Mouse (Mus musculus) adrenal gland, postnatal 4 days (tissue): ENCODE data around the gene Arhgap27. TPM values are rescaled to one million over a fixed set of nuclear protein-coding genes. Genes with fewer than 3 reads are reported as not detected.
"Not testable (repeated sequence)": the region's sequence is repeated elsewhere in the genome, so short reads cannot be mapped to it uniquely, and the experiment has no call there.

Experiments used
- DNase-seq, 2 experiments: peaks; one replicate each; pipeline ENCODE4 v3.0.0; 2021 to 2022; ENCODE audit warnings: low spot score in 2 of 2, mixed read lengths in 2 of 2
- total RNA-seq, 2 experiments: library from RNA; stranded (reverse); gene quantifications; 2 replicates each; pipeline ENCODE4 v1.2.3; 2021

The Arhgap27 gene
- total RNA-seq, 2 experiments from 2014 or later, result 21.0 to 22.3 TPM

DNA sequence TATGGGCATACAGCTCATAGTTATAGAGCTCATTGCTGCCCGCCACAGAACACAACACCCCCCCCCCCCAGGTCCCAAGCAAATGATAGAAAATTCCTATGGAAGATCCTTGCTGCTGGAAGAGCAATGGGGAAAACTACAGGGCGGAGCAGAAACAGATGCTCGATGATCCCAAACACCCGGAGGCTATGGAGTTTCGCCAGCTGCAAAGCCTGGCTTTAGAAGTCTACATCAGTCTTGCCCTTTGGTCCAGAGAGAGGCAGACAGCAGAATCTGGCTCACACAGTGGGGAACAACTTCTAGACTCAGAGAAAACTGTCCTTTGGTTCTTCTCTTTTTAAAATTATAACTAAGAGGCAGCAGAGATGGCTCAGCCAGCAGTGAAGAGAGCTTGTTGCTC lies 27.9 kb downstream of the Arhgap27 start:
- no peak for DNase-seq

DNA sequence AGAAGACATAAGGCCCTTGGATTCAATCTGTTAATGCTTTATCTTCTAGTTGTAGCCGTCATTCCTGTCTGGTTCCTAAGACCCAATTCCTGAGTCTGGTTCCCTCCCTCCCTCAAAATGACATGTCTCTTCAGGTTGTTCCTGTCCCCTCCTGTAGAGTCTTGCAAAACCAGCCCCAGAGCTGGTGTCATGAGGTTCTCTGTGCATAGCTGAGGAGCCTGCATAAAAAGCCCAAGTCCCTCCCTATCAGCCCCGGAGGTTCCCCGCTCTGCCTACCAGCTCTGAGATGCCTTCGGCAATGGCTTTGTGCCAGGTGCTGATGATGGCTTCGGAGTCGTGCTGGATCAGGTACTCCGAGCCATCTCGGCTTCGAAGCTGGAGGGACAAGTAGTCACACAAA lies 28.6 kb downstream of the Arhgap27 start:
- DNase-seq, result no peak

DNA sequence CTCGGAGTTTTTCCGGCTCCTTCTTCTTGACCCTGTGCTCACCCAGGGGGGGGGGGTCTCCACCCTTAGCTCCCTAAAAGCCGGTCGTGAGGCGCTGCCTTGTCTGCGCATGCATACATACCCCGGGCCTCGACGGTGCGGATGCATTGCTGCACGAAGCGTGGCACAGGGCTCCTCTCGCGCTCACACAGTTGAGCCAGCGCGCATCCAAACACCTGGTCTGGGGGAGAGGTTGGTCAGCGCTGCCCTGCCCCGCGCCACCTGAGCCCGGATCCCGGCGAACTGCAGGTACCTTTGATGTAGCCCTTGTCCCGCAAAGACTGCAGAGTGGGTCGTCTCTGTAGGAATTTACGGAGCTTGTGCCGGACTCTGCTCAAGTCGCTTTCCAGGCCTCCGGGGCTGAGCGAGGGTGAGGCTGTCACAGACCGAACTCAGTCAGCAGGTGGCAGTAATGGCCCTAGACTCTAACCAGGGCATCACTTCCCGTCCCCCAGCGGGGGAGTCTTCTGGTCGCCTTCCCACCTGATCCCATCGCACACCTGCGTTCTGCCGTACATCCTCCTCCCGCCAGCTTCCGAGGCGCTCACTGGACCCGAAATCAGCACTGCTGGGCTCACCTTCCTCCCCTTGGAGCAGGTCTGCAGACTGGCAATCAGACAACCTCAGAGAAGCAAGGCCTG lies 29.6 kb downstream of the Arhgap27 start:
- no peak for DNase-seq

DNA sequence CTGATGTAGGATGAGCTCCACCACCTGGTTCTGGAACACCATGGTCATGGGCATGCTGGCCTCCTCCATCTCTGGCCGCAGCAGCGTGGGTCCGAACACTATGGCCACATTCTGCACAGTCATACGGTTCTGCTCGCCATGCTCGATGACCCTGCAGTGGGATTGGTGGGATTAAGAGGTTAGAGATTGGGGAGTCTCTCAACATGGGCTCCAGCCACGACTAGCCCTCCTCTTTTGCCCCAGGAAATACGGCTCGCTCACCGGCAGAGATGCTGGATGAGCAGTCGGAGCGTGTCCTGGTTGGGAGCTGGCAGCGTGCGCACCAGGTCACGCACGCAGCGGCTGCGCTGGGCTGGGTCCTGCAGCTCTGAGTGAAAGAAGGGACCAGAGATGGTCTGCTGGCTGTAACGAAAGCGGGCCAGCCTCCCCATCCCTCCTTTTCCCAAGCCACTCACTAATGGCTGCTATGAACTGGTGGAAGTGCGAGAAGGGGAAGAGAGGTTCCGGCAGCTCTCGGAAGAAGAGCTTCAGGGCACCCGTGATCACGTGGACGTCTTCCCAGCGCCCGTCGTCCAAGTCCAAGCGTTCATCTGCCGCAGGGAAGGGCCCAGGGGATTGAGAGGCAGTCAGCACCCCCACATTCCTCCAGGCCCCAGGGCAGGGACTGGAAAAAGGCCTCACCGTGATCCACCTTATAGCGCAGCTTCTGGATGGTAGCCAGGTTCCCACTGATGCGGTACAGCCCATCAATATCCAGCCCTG lies 30.4 kb downstream of the Arhgap27 start:
- DNase-seq, result no peak

DNA sequence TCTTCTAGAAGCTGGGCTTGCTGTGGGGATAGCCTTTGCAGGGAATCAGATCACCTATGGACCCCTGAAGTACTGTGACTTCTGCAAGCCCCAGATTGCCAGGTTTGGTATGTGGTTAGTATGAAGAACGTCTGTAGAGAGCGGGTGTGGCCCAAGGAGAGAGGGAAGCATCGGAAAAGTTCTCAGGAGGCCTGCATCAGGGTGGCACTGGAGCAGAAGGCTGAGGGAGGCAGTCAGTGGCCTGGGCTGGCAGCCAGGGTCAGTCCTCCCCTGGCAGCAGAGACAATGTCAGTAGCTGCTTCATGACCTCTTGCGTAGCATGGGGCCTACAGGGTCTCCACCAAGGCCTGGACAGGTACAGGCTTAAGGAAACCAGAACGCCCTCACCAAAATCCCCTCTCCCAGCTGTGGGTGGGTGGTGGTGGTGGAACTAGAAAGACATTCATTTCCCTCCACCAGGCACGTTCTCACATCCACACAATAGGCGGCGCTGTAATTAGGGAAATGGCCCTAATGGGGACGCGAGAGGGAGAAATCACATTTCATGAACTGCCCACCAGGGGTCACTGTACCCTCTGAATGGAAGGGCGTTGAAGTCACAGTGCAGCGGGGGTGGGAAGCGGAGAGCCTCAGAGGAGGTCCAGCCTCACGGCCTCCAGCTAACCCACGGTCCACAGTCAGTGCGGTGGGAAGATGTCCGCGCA lies 31.2 kb downstream of the Arhgap27 start:
- peak; percentile 51 to 66 for DNase-seq

DNA sequence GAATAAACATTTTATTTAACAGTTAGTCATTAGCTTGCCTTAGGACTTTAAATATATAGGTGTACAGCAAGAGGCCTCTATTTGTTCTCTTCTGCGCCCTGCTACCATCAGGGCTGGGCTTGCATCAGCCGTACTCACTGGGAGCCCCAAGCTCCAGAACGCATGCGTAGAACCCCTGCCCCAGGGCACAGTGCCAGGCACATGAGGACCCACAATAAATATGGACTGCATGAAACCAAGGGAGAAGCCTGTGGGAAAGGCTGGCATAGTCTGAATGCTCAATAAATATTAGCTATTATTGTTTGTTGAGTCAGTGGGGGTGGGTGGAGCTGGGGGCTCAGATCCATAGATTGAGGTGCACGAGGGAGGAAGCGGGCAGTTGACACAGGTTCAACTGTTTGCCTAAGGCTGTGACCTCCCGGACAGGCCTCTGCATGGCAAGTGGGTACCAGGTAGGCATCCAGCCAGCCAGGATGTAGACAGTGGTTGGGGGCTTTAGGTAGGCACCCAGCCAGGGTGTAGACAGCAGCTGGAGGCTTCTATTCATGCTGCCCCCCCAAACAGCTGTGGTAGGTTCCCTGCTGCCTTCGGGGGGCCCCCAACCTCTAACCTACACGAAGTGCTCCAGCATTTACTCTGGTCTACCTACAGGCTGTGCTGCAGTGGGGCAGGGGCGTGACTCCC lies 31.8 kb downstream of the Arhgap27 start:
- no peak for DNase-seq

DNA sequence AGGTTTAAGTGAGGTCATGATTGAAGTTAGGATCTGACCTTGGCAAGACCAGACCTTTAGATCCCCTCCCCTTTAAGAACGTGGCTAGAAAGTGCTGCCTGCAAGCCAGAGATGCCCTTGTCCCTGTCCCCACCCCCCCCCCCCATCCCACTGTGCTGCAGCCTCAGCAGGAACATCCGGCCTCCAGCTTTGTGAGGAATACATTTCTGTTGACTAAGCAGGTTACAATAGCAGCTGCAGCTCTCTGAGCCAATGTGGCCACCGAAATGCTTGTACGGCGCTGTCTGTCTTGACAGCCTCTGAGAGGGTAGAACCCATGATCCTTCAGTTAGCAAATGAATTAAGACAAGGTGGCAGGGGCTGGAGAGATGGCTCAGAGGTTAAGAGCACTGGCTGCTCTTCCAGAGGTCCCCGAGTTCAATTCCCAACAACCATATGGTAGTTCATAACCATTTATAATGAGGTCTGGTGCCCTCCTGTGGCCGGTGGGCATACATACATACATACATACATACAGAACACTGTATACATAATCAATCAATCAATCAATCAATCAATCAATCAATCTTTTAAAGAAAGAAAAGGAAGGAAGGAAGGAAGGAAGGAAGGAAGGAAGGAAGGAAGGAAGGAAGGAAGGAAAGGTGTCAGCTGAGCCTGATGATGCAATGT lies 32.7 kb downstream of the Arhgap27 start:
- DNase-seq, result no peak

DNA sequence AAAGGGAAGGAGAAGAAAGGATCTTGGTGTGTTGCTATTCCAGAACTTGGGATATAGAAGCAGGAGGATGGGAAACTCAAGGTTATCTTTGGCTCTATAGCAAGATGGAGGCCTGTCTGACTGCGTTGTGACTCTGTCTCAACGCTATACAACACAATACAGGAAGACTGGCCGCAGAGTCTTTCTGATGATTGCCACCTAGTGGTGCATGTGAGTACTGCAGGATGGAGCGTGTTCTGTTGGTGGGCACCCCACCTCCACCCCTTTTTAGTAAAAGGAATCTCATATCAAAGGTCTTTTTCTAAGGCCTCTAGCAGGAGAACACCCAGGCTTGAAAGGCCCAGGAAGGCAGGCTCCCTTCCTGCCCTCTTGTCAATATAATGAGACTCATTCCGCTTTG lies 36.5 kb downstream of the Arhgap27 start:
- peak in 1 of 2 experiments; percentile 52 for DNase-seq

DNA sequence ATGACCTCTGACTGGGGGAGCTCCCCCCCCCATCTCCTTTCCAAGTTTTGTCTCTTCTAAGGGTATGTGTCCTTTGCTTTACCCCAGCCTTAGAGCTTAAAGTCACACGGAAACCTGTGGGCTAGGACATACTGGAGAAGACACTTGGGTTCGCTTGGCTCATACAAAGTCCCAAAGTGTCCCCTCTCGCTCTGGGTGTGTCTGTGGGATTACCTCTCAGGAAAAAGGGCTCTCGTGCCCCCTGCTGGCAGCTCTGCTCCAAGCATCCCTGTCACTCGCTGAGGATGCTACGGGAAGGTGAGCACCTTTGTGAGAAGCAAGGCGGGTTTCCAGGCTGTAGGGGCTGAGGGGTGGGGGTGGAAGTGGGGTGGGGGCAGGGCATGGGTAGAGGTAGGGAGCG lies 38.3 kb downstream of the Arhgap27 start:
- DNase-seq, result peak in 1 of 2 experiments; percentile 37

DNA sequence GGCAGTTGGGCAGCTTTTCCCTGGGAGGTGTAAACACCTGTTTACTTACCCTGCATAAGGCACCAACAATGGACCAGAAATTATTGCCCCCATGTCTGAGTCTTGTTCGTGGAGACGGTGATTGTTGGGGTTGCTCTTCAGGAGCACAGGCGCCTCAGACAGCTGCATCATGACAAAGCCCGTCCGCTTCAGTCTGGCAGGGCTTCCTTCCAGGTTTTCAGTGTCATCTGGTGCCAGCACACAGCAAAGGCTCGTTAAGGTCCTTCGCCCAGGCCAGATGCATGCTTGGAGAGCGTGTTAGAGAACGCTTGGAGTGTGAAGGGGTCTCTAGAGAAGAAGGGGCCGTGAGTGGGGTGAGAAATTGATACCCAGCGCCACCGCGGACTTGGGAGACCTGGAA lies 38.8 kb downstream of the Arhgap27 start:
- no peak for DNase-seq

DNA sequence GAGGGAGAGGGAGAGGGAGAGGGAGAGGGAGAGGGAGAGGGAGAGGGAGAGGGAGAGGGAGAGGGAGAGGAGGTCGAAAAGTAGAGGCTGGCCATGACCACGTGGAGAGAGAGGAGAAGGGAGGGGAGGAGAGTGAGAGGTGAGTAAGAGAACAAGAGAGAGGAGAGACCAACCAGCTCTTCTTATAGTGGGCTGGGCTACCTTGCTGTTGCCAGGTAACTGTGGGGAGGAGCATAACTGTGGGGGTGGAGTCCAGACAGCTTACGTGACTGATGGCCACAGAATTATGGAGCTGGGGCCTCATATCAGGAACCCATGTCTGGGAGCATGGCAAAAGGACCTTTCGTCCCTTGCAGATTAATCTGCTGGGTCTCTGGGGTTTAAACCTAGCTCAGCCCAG lies 40.7 kb downstream of the Arhgap27 start:
- not testable (repeated sequence) for DNase-seq

DNA sequence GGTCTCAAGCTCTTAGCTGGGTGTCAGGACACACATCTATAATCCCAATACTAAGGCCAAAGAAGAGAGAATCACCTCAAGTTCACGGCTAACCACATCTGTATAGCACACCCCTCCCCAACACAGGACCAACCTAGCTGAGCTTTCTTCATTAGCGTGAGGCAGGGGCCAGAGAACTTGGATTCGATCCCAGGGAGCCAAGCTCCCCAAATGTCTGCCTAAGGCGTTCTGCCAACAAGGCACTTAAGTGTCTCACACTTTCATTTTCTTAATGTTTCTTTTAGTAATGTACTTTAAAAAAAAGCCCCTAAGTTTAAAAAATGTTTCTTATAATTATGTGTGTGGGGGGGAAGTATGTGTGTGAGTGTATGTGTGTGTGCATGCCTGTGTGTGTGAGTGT lies 42.8 kb downstream of the Arhgap27 start:
- DNase-seq, result no peak

DNA sequence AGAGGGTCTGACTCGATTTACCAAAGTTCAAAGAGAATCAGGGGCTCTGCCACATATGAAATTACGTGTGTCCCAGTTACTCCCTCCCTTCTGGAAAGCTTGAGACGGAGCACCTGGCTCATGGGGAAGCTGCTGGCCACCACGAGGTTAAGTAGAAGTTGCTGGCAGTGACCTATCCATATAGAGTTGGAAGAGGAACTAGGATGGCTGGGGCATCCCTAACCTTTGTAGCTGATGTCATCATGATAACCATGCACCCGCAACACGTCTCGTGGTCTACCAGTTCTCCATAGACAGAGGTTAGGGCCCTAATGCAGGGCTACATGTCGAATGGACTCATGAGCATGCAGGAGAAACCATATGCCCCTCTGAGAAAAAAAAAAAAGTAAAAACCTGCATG lies 43.3 kb downstream of the Arhgap27 start:
- DNase-seq, result no peak

DNA sequence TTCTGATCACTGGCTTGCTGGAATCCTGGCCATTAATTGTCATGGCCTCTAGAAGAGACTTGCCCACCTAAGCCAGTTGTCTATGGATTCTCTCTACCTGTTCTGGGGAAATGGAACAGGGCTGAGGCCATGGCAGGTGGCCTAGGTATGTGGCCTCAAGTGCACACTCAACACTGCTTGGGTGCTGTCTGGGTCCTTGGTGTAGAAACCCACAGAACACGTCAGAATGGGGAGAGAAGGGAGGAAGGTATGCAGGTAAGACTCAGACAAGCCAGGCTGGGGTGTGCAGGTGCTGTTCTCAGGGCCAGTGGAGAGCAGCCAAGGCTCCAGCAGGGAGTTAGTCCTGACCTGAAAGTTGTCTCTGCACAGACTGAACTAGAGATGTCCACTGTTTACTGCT lies 45.5 kb downstream of the Arhgap27 start:
- no peak for DNase-seq

DNA sequence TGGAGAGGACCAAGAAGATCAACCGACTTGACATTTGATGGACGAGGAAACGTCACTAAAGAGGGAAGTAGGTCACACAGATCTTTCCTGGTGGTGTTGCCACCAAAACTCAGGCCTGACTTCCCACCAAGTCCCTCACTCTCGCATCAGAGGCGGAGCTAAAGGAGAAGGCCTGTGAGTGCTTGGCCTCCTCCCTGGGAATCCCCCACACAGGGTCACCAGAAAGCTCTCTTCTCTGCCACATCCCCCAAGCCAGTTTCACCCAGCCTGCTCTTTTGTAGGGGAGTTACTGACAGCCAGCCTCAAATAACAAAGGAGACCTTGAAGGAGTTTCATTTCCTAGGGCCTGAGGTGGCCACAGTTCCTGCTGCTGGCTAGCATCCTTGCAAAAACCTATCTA lies 48.1 kb downstream of the Arhgap27 start:
- DNase-seq, result no peak

DNA sequence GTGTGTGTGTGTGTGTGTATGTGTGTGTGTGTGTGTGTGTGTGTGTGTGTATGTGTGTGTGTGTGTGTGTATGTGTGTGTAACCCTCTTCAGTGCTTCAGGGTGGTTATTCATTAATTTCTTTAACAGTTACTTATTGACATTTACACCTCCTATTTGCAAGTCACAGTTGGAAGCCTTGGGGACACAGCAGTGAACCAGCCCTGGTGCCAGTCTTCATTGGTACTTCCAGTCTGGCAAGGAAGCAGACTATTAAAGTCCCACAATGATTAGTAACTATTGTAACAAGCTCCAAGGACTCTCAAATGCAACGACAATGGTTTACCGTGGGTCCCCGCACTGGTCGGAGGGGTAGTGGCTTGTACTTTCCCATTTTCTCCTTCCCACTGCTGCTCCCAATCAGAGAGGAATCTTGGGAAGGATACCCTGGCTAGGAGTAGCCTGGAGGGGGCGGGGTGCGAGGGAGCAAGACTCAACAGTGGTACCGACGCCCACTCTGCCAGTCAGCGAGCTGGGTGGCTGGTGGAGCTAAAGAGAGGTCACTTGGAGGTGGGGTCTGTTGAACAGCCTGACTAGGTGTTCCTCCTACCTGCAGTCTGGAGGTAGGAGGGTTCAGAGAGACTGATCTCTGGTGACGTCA lies 48.6 kb downstream of the Arhgap27 start:
- no peak for DNase-seq

DNA sequence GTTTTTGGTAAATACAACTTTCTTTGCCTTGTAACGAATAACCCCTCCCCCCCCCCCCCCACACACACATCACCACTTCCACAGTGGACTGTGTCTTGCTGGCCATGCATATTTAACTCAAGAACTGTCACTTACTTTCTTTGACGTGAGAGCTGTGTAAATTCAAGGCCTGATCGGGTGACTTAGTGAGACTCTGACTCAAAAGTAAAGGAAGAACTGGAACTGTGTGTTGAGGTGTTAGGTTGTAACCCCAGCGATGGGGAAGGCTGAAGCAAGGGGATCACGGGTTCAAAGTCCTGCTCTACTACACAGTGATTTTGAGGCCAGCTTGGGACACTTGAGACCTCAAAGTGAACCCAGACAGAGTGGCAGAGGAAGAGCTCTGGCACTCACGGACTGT lies 50.0 kb downstream of the Arhgap27 start:
- DNase-seq, result no peak

DNA sequence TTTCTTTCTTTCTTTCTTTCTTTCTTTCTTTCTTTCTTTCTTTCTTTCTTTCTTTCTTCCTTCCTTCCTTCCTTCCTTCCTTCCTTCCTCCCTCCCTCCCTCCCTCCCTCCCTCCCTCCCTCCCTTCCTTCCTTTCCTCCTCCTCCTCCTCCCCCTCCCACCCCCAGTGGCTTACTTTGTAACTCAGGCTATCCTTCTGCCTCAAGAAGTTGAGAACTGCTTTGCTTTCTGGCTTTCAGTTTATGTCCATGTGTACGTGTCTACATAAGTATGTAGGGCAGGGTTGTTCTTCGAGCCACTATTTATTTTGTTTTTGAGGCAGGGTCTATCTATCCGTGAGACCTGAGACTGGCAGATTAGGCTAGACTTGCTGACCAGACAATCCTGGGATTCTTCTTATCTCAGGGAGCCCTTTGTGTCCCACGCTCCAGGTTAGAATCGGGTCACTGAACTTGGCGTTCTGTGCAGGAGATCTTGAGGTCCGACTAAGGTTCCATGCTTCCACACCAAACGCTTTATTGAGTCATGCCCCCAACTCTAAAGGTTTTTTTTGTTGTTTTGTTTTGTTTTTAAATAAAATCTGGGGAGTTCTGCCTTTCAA lies 50.7 kb downstream of the Arhgap27 start:
- DNase-seq, result no peak

DNA sequence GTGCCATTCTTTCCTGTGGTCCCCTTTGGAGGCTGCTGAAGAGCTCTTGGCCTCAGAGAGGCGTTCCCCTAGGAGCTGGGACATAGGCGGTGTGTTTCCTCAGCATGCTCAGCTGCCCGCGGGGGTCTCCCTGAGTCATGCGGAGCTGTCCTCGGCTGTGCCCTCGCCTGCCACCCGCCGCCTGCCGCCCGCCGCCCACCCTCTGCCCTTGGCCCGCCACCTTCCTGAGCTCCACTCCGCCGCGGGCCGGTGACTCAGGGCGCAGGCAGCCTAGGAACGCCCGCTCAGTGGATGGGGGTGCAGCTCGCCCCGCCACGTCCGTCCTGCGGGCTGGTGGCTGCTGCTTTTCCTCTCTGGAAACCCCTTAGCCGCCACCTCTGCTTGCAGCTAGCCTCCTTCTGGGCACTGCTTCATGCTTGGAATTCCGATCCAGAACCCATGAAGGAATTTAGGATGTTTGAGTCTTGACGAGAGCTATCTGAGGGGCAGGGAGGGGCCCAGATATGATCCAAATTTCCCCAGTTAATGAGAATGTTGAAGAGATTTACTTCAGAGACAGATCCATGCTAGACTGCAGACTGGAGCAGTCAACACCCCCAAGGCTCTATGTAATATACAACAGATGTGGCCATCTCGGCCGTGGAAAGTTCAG lies 51.4 kb downstream of the Arhgap27 start:
- DNase-seq, result peak; percentile 30 to 48
